Mouse (Mus musculus): Measurements from ENCODE around the gene Mob3a. TPM values are rescaled to one million over a fixed set of nuclear protein-coding genes. Genes with fewer than 3 reads are reported as not detected.
"Not testable (repeated sequence)": the region's sequence is repeated elsewhere in the genome, so short reads cannot be mapped to it uniquely, and the experiment has no call there.

Gene Mob3a
- total RNA-seq, 2 experiments from 2014 or later = 17.1 to 17.2 TPM

DNA sequence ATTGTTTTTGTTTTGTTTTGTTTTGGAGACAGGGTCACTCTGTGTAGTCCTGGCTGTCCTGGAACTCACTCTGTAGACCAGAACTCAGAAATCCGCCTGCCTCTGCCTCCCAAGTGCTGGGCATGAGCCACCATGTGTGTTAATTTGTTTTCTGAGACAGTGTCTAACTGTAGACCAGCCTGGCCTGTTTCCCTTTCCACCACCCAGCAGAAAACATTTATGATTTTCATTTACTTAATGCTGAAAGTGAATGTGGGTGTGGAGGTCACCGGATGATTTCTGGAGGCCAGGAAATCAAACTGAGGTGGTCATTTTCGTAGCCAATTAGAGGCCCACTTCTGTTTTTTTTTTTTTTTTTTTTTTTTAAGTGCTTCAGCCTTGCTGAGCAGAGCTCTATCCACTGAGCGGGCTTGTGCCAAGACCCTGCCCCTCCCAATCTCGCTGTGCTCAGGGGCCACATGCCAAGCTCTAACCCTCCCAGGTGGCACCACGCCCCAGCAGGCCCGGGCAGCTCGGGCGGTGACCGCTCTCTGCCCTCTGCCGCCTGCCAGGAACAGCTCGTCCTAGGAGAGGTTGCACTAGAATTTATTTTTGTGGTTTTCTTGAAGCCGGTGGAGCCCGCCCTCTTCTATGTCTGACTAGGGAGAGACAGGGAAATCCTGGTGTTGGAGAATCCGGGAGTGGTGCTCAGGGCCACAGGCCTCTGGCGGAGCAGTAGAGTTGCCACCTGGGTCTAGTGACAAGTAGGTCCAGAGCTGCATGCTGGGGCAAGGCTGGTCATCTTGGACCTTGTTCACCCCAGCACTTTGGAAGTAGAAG lies 37.4 kb downstream of the Mob3a start:
- DNase-seq (ENCODE audit: low spot score in 2 of 2) = no peak

DNA sequence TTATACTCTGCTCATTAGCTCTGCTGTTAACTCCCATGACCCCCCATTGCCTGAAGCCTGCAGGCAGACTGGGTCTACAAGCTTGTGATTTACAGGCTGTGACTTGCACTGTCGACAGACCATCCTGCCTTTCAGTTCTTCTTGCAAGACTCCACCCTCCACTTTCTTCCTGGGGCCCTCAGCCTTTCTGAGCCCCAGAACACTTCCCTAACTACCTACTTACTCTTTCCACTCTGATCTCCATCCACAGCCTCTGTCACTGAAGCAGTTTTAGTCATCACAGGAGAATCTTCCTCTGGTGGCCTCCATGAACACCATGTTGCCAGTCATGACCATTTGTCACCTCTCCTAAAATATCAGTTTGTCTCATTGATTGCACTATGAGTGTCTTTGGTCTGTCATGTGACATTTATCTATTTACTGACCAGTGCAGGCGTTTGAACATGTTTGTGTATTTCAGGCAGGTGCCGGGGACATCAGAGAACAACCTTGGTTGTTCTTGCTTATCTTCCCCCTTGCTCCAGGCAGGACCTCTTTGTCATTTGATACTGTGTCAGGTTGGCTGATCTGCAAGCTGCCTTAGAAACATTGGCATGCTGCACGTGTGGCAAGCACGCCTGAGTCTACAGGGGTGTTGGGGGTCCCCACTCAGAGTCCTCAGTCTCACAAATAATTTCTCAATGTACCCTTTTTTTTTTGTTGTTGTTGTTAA lies 38.1 kb downstream of the Mob3a start:
- DNase-seq (ENCODE audit: low spot score in 2 of 2) = no peak

DNA sequence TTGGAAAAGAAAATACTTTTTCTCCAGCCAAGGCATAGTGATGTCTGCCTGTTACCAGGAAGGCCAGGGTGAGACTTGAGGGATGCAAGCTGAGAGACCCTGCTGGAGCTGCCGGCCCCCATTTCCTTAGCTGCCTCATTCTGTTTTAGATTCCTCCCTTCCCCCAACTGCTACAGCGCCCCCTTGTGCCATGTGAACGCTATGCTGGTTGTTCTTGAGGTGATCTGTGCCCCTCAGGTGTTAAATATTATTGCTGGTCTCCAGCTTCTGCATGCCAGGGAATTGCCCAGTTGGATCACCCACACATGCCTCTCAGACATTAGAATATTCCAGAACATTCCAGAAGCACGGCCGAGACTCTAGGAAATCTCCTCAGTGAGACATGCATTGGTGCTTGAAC lies 40.6 kb downstream of the Mob3a start:
- no peak for DNase-seq (ENCODE audit: low spot score in 2 of 2)

DNA sequence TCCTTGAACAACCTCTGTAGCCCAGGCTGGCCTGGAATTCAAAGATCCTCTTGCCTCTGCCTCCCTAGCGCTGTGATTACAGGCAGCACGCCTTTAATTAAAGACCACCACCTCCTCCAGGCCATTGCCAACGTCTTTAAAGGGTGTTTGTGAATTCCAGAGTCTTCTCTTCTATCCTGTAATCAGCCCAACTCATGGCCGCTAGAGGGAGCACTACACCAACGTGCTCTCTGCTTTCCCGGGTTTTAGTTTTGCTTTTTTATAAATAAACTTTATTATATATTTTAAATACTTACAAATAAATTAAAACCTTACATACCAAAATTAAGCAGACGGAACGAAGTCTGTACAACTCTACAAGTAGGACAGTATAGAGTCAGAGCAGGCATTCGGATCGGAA lies 42.6 kb downstream of the Mob3a start:
- peak; percentile 79 to 85 for DNase-seq (ENCODE audit: low spot score in 2 of 2)

DNA sequence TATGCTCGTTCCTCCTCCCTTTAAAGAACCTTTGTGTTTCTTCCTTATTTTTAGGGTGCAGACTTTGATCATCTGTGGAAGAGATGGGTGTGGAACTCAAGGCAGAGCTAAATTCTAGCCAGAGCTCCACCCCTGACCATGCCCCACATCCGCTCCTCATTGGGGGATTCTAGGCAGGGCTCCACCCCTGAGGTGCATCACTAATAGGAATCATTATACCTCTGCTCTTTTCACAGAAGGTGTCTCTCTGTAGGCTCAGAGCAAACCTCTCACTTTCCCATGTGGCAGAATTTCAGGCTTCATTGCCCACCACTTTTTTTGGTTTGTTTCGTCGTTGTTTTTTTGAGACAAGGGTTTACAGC lies 43.0 kb downstream of the Mob3a start:
- DNase-seq (ENCODE audit: low spot score in 2 of 2) = no peak

DNA sequence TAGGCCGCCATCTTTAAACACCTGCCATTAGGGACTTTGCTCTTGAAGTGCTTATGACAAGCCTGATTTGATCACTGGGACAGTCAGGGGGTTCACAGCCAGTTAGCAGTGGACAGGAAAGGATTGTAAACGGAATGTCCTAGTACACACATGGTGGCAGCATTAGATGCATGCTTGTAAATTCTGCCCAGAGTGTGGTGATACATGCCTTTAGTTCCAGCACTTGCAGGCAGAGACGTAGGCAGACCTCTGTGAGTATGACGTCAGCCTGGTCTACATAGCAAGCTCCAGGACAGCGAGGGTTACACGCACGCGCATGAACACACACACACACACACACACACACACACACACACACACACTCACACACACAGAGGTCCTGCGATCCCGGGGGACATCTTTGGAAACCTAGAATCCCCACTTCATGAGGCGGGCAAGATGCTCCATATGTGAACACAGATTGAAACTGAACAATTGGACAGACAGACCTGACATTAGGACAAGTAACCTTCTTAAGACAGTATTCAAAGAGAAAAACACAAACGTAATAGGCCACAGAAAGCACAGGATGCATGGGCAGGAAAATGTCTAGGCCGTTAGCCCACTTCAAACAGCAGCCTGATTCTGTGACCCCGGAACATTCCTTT lies 43.5 kb downstream of the Mob3a start:
- no peak for DNase-seq (ENCODE audit: low spot score in 2 of 2)

DNA sequence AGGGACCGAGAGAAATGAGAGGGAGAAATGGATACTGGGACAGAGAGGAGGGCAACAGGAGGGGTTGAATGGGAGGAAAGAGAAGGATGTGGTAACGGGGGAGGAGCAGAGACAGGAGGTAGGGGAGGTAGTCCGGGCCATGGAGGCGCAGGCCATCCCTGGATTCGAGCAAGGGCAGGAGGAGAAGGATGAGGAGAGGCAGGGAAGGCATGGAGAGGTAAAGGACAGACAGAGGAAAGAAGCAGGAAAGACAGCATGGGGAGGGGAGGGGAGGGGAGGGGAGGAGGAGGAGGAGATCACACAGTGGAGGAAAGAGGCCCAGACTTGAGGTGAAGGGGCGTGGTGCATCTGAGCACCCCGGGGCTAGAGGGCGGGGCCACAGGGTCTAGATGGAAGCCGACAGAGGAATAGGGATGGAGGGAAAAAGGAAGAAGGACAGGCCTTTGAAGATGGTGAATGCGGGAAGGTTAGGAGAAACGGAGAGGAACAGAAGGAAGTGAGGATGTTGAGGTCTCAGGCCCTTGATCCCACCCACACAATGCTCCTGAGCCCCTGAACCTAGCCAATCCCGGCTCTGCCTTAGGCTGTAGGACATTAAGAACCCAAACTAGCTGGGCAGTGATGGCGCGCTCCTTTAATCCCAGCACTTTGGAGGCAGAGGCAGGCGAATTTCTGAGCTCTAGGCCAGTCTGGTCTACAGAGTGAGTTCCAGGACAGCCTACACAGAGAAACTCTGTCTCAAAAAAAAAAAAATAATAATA lies 44.7 kb downstream of the Mob3a start, which contains the start of gene Btbd2:
Btbd2 (minus strand) TSS at position 209 of the 761 bp plus-strand sequence.
- DNase-seq (ENCODE audit: low spot score in 2 of 2) = no peak

DNA sequence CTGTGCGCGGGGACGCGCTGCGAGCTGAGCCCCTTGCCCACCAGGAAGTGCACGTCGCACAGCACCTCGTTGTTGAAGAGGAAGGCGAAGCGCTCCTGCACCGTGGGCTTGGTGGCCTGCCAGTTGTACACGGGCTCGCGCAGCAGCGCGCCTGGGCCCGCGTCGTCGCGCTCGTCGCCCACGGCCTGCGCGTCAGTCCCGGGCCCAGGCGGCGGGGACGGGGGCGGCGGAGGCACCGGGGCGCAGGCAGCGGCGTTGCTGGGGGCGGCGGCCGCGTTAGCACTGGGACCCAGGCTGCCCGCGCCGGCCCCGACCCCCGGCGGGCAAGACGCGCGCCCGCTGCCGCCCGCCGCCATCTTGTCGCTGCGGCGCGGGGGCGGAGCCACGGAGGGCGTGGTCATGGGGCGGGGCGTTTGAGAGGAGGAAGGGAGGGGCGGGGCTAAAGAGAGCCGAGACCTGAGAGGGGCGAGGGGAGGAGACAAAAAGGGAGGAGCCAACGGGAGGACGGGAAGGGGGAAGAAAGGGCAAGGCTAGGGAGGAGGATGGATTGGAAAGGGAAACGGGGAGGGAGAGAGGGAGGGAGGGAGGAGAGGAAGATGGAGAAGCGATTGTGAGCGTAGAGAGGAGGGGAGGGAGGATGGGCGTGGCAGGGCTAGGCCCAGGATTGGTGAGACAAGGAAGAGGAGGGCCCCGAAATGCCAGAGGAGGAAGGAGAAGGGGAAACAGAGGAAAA lies 45.5 kb downstream of the Mob3a start:
- peak; percentile 94 to 96 for DNase-seq (ENCODE audit: low spot score in 2 of 2)

DNA sequence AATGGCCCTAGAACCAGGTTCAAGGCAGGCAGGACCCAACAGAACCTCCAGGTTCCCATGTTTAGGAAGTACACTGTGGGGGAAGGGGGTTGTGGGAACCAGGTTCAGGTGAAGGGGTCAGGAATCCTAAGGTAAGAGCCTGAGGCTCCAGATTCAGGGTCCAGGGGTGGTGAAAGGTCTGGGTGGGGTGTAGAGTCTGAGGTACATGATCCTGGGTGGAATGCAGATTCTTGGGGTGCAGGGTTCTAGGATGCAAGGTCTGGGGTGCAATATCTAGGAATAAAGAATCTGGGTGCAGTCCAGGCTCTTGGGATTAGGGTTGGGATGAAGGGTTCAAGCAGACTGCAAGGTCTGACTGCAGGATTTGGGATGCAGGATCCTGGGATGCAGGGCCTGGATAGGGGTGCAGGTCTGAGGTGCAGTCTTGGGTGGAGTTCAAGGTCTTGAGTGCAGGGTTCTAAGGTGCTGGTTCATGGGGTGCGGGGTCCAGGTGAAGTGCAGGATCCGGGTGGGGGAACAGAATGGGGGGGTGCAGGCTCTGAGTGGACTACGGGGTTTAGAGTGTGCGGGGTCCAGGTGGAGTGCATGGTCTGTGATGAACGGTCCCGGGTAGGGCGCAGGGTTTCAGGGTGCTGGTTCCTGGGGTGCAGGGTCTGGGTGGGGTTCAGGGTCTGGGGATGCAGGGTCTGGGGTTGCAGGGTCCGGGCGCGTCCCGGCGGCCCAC lies 46.2 kb downstream of the Mob3a start:
- no peak for DNase-seq (ENCODE audit: low spot score in 2 of 2)

DNA sequence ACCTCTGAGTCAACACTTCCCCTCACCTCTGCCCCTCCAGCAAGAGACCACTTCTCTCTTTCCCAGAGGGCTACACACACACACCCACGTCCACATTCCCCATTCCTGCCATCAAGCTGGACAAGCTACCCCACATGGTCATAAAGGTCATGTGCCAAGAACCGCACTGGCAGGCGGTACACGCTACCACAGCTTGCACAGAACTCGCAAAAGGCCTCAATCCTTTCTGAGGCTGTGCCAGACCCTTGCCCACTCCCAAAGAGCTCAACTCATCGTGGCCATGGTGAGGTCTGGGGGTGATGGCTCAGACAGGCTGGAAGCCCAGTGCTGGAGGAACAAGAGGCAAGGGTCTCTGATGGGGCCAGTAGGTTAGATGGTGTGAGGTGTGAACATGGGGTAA lies 46.9 kb downstream of the Mob3a start:
- no peak for DNase-seq (ENCODE audit: low spot score in 2 of 2)

DNA sequence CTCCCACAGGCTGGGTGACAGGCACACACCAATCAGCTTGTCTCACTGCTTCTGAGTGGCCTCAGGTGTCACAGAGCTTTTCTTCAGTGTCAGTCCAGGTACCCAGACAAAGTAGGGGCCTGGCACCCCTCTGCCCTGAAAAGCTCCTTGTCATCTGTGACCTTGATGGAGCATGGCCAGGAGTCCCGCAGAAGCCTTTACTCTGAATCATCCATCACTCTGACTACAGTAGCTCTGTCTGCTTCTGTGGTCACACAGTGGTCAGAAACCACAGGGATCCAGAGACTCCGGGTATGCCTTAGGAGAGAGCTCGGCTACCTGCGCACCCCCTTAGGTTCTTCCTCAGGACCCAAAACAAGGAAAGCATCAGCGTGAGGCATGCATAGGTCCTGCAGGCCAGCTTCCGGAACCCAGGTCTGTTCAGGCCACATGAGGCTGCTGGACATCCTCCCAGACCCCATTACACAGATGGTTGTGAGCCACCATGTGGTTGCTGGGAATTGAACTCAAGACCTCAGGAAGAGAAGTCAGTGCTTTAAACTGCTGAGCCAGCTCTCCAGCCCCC lies 48.5 kb downstream of the Mob3a start:
- DNase-seq (ENCODE audit: low spot score in 2 of 2) = no peak

DNA sequence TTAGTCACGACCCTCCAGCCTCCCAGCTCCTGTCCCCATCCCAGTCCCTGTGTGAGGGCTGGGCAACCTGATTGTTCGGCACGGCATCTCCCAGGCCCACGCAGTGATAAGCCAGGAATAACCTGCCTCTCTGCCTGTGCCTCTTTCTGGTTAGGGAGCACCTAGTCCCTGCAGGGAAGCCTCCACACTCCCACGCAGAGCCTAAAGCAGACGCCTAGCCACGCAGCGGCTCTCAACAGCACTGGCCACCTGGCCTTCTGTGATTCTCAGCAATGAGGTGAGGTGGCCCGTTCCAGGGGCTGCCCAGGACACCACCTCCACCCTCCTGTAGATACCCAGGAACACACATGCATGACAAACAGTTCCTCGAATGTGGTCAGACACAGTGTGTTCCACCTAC lies 51.4 kb downstream of the Mob3a start:
- DNase-seq (ENCODE audit: low spot score in 2 of 2) = peak; percentile 45 to 52

DNA sequence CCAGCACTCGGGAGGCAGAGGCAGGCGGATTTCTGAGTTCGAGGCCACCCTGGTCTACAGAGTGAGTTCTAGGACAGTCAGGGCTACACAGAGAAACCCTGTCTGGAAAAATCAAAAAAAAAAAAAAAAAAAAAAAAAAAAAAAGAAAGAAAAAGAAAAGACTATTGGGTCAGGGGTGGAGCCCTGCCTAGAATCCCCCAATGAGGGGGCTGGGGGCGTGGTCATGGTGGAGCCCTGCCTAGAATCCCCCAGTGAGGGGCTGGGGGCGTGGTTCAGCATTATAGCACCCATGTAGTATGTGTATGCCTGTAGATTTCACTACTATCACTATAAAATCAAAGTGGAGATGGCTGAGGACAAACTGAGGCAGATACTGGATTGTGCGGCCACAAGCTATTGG lies 51.9 kb downstream of the Mob3a start:
- DNase-seq (ENCODE audit: low spot score in 2 of 2) = not testable (repeated sequence)

DNA sequence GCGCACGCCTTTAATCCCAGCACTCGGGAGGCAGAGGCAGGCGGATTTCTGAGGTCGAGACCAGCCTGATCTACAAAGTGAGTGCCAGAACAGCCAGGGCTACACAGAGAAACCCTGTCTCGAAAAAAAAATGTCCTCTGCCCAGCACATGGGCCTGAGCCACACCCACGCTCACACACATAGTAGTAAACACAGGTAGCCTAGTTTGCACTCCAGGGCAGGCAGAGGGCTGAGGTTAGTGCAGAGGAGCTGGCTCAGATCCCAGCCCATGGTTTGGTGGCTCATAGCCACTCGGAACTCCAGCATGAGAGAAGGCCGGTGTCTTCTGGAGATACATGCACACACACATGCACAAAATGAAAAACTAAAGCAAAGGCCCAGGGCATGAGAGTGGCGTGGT lies 54.8 kb downstream of the Mob3a start:
- DNase-seq (ENCODE audit: low spot score in 2 of 2) = no peak

DNA sequence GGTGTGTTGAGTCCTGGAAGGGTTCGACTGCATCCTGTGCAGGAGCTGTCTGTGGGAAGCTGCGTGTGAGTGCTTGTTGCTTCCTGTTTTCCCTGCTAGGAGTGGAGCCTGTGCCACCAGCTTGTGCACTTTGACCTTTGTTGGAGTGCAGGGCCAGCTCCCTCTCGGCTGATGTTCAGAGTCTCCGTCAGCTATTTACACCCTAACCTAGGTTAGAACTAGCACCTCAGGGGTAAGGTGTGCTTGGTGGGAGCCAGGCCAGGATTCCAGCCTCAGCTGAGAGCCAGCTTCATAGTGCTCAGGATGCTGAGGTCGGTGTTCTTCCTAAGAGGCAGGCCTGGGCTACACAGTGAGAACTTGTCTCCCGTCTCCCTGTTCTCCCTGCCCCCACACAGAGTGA lies 66.4 kb downstream of the Mob3a start:
- no peak for DNase-seq (ENCODE audit: low spot score in 2 of 2)
